Mouse (Mus musculus) intestine, postnatal 0 days (tissue): ENCODE data around the gene Nkrf. TPM values are rescaled to one million over a fixed set of nuclear protein-coding genes. Genes with fewer than 3 reads are reported as not detected.
"Not testable (repeated sequence)": the region's sequence is repeated elsewhere in the genome, so short reads cannot be mapped to it uniquely, and the experiment has no call there.

ENCODE experiments used
- ATAC-seq: fragments of 200-750 bp; cut with Nextera tagmentation; 2 replicates; pipeline ENCODE4 v1.8.0; 2017; ENCODE audit warnings: mild to moderate bottlenecking, moderate TSS enrichment, moderate library complexity
- H3K27ac ChIP-seq: fragments of 300-500 bp; sonication (generic); 2 replicates; pipeline ENCODE4 v1.5.1; 2014; ENCODE audit warnings: mild to moderate bottlenecking, low read depth, low read length, moderate library complexity
- H3K27me3 ChIP-seq: fragments of 300-500 bp; sonication (generic); replicated peaks from 2 replicates; pipeline ENCODE4 v1.6.1; 2014; ENCODE audit warnings: low read length, mixed read lengths; ENCODE audit not compliant: control insufficient read depth, insufficient read depth
- H3K36me3 ChIP-seq: fragments of 300-500 bp; sonication (generic); 2 replicates; pipeline ENCODE4 v1.6.1; 2014; ENCODE audit warnings: mild to moderate bottlenecking, moderate library complexity; ENCODE audit not compliant: control insufficient read depth, insufficient read depth
- H3K4me1 ChIP-seq: fragments of 300-500 bp; sonication (generic); replicated peaks from 2 replicates; pipeline ENCODE4 v1.6.1; 2014; ENCODE audit warnings: antibody characterized with exemption, low read length, mixed read lengths; ENCODE audit not compliant: control insufficient read depth, insufficient read depth
- H3K4me2 ChIP-seq: fragments of 300-500 bp; sonication (generic); replicated peaks from 2 replicates; pipeline ENCODE4 v1.6.1; 2014; ENCODE audit warnings: low read depth, mild to moderate bottlenecking, moderate library complexity
- H3K4me3 ChIP-seq: fragments of 300-500 bp; sonication (generic); 2 replicates; pipeline ENCODE4 v1.5.1; 2014; ENCODE audit warnings: low read depth, low read length
- H3K9ac ChIP-seq: fragments of 300-500 bp; sonication (generic); 2 replicates; pipeline ENCODE4 v1.6.1; 2014; ENCODE audit warnings: mild to moderate bottlenecking, low read depth, low read length
- H3K9me3 ChIP-seq: fragments of 300-500 bp; sonication (generic); 2 replicates; pipeline ENCODE4 v1.6.1; 2016; ENCODE audit warnings: mixed run types; ENCODE audit not compliant: control insufficient read depth
- CTCF ChIP-seq: sonication (generic); IDR thresholded peaks from 2 replicates; pipeline ENCODE4 v1.5.1; 2016; ENCODE audit warnings: low read depth, mild to moderate bottlenecking, control low read depth, antibody characterized with exemption, moderate library complexity
- WGBS: fragments of 180-500 bp; shearing (Covaris S2); extraction: QIAGEN DNeasy Blood & Tissue Kit; methylation state at CpG from one replicate; pipeline ENCODE4 v1.1.7; 2014; 5-methylcytosine and 5-hydroxymethylcytosine counted together
- polyA plus RNA-seq: library from polyadenylated mRNA; unstranded; fragments of >200 nt; fragmentation: Nextera tagmentation; extraction: Ambion mirVana; gene quantifications from 2 replicates; pipeline ENCODE4 v1.2.1, GENCODE M21; 2015

The Nkrf gene
- polyA plus RNA-seq, 1 experiment from 2014 or later = 1.4 TPM

- Histone ChIP-seq H3K27me3 (no peaks in the 10 kb centered on the region), H3K27ac (no peak overlapping the region), H3K4me2 (peak overlapping the region; percentile 76), H3K9ac (no peak overlapping the region), H3K36me3 (no peaks in the 10 kb centered on the region), H3K9me3 (no peaks in the 10 kb centered on the region), H3K4me3 (no peak overlapping the region), H3K4me1 (no peaks in the 10 kb centered on the region)
- no peak for TF ChIP-seq CTCF
- no peak for ATAC-seq
- 39% methylated on average over 3 of the region's 3 CpGs for WGBS
Observed at GRCm38 (mm10) chrX:36901655-36902054, 1.0 kb downstream of the Nkrf start.

DNA sequence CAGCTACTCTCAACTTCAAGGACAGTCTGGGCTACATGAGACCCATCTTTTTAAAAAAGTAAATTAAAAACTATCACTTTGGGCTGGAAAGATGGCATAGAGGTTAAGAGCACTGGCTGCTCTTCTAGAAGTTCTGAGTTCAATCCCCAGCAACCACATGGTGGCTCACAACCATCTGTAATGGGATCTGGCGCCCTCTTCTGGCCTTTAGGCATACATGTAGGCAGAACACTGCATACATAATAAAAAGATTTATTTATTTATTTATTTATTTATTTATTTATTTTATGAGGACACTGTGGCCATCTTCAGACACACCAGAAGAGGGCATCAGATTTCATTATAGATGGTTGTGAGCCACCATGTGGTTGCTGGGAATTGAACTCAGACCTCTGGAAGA is 3.8 kb downstream of the Nkrf start:
- H3K27me3 ChIP-seq, H3K4me2 ChIP-seq, H3K36me3 ChIP-seq, ATAC-seq, H3K9ac ChIP-seq, H3K27ac ChIP-seq, H3K4me1 ChIP-seq, H3K9me3 ChIP-seq, H3K4me3 ChIP-seq: not testable (repeated sequence)
- 44% methylated on average over 1 of the region's 1 CpGs for WGBS
- peak; percentile 54 for TF ChIP-seq CTCF

GRCm38 (mm10) chrX:36884719-36885118 is 18.0 kb downstream of the Nkrf start:
- WGBS = 92% methylated on average over 1 of the region's 1 CpGs
- Histone ChIP-seq H3K4me1 (no peaks in the 10 kb centered on the region), H3K27me3 (no peaks in the 10 kb centered on the region), H3K9me3 (no peaks in the 10 kb centered on the region), H3K27ac (no peak overlapping the region), H3K36me3 (no peaks in the 10 kb centered on the region), H3K4me2 (no peak overlapping the region), H3K9ac (no peak overlapping the region), H3K4me3 (no peak overlapping the region)
- ATAC-seq = no peak
- peak; percentile 50 for TF ChIP-seq CTCF

GRCm38 (mm10) chrX:36874704-36875128 is 28.0 kb downstream of the Nkrf start:
- Histone ChIP-seq H3K27ac (peak overlapping the region; percentile 80; the same call in 1 of the 2 replicates), H3K36me3 (peaks cover 5% of the 10 kb centered on the region; the same call in 1 of the 2 replicates), H3K9ac (peak overlapping the region; percentile 83), H3K4me2 (peak overlapping the region; percentile 65), H3K9me3 (no peaks in the 10 kb centered on the region), H3K27me3 (no peaks in the 10 kb centered on the region), H3K4me1 (no peaks in the 10 kb centered on the region), H3K4me3 (peak overlapping the region; percentile 71)
- no peak for TF ChIP-seq CTCF
- 18% methylated on average over 36 of the region's 36 CpGs for WGBS
- ATAC-seq = no peak; the same call in 1 of the 2 replicates

- 19% methylated on average over 57 of the region's 57 CpGs for WGBS
- Histone ChIP-seq H3K36me3 (peaks cover 5% of the 10 kb centered on the region; the same call in 1 of the 2 replicates), H3K4me2 (peak overlapping the region; percentile 65), H3K4me1 (no peaks in the 10 kb centered on the region), H3K4me3 (peak overlapping the region; percentile 71), H3K27ac (peak overlapping the region; percentile 80), H3K9ac (peak overlapping the region; percentile 83), H3K9me3 (no peaks in the 10 kb centered on the region), H3K27me3 (no peaks in the 10 kb centered on the region)
- TF ChIP-seq CTCF = no peak
- peak; percentile 94 for ATAC-seq
Observed at GRCm38 (mm10) chrX:36874178-36874696, 28.5 kb downstream of the Nkrf start.

GRCm38 (mm10) chrX:36873765-36874164 is 28.9 kb downstream of the Nkrf start, which contains the start of the genes Ube2a and C330007P06Rik:
Gene Ube2a, plus strand, starts transcription at chrX:36873900.
Gene C330007P06Rik, minus strand, starts transcription at chrX:36874111.
- peak; percentile 18 for ATAC-seq
- H3K36me3 ChIP-seq = peaks cover 5% of the 10 kb centered on the region; the same call in 1 of the 2 replicates
- H3K9ac ChIP-seq = peak within 1 kb of the TSS; percentile 83
- peak within 1 kb of the TSS; percentile 71 for H3K4me3 ChIP-seq
- no peaks in the 10 kb centered on the region for H3K4me1 ChIP-seq
- no peaks in the 10 kb centered on the region for H3K27me3 ChIP-seq
- peak within 1 kb of the TSS; percentile 80 for H3K27ac ChIP-seq
- TF ChIP-seq CTCF = no peak
- H3K4me2 ChIP-seq = peak within 1 kb of the TSS; percentile 65
- no peaks in the 10 kb centered on the region for H3K9me3 ChIP-seq
- 24% methylated on average over 8 of the region's 8 CpGs for WGBS

DNA sequence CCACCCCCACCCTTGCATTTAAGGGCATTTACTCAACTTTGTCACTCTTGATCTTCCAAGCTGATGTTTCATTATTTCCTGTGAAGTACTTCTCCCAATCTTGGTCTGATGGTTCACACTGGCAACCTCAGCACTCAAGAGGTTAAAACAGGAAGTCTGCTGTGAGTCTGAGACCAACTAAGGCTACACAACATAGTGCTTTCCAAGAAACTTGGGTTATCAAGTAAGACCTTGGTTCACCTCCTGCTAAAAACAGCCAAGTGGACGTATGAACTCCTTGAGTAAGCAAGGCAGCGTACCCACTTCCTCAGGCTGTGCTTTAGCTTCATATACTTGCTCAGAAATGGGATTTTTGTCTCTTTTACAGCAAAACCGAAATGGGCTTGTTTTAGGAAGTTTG is 32.3 kb downstream of the Nkrf start:
- no peak overlapping the region for H3K27ac ChIP-seq
- TF ChIP-seq CTCF = no peak
- H3K4me3 ChIP-seq = no peak overlapping the region
- no peaks in the 10 kb centered on the region for H3K4me1 ChIP-seq
- no peak overlapping the region for H3K4me2 ChIP-seq
- H3K36me3 ChIP-seq = no peaks in the 10 kb centered on the region
- no peaks in the 10 kb centered on the region for H3K9me3 ChIP-seq
- H3K9ac ChIP-seq = no peak overlapping the region
- 71% methylated on average over 3 of the region's 3 CpGs for WGBS
- ATAC-seq = no peak
- no peaks in the 10 kb centered on the region for H3K27me3 ChIP-seq
